Mouse (Mus musculus) adrenal gland, adult 10 weeks (tissue): ENCODE data around the gene Slain2. TPM values are rescaled to one million over a fixed set of nuclear protein-coding genes. Genes with fewer than 3 reads are reported as not detected.

Source experiments
- polyA plus RNA-seq: library from polyadenylated mRNA; stranded (reverse); fragments of 350-450 nt; fragmentation: Illumina TruSeq; extraction: RNeasy Lipid Tissue Mini Kit (QIAGEN cat#74804); gene quantifications from one replicate; pipeline ENCODE4 v1.2.3, GENCODE M21; 2014; ENCODE audit warnings: low read depth, low replicate concordance

The Slain2 gene
- 142 TPM for polyA plus RNA-seq

DNA sequence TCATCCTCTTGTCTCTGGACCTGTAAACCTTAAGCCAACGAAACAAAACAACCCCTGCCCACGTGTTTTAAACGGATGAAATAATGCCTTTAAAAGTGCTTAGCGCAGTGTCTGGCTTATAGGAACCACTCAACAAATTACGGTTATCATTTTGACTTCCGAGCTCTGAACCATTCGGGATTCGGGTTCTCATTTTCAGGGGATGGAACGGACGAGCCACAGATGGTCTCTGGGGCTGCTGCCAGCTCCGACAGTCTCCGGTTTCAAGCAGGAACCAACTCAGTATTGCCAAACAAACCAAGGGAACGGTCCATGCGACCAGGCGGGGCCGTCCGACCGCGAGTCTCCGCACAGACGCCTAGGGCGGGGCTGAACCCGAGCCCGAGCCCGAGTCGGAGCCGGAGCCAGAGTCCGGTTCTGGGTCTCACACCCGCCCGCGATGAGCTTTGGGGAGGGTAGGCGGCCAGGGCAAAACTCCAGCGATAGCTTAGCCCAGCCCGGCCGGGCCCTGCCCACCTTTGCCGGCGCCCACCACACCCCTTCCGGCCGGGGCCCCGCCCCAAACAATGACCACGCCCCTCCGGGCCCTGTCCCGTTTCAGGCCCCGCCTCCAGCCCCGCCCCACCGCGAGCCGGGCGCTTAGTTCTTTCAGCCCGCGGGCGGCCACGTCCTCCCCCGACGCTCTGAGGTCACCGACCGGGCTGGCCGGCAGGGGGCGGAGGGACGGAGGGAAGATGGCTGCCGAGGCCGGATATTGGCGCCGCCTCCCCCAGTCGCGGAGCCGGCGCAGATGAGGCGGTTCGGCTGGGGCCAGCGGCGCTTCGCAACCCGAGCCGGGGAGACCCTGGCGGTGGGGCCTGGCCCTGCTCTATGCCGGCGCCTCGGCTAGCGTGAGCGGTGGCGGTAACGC lies at the start of gene Slain2:
Slain2 (plus strand) TSS at position 657 of the 910 bp plus-strand sequence.

DNA sequence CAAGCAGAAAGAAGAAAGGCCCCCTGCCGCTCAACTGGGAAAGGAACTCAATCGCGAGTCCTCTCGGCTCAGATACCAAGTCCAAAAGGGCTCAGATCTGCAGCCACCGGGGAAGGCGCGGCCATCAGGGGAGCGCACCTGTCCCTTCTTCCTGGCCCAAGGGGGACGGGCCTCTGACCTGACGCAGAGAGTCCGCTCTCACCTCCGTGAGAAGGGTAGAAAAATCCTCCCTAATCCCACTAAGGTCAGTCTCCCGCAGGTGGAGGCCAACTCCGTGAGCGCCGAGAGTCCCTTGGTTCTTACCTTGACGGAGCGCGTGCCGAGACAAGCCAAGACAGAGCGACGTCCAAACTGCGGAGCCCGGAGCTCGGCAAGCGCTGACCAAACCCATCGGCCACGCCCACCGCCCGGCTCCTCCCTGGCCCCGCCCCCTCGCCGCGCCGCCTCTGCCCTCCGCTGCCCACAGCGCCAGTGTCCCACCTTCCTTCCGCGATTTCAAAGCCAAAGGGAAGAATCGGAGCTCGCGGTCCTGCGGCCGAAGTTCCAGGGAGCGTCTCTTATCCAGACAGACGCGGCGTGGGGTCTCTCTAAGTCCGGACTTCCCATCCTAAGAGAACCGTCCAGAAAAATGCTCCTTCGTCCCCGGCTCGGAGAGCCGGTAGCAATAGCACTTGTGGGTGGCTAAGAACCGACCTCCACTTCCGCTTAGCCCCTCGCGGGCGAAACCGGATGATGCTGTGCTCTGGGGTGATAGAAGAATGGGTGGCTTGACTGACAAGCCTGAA lies 45.8 kb upstream of the Slain2 start, which contains the start of gene Tec:
Tec (minus strand) TSS at position 393 of the 785 bp plus-strand sequence.

DNA sequence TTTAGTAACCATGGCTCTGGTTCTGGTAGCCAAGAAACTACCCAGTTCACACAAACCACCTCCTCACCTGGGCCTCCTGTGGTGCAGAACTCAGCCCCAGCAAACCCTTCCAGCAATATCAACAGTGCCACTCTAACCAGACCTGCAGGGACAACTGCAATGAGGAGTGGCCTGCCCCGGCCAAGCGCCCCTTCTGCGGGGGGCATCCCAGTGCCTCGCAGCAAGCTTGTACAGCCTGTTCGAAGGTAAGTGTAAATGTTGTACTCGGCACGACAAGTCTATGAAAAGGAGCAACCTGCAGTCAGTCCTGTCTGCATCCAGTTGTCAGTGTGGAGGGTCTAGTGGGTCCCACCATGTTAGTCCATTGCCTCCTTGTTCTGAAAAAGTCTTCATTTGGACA lies 60.5 kb downstream of the Slain2 start, which contains the start of gene Gm10135:
Gm10135 (minus strand) TSS at position 101 of the 400 bp plus-strand sequence.

GRCm38 (mm10) chr5:73006784-73007581 lies 92.9 kb downstream of the Slain2 start, which contains the start of gene Slc10a4:
TSS of gene Slc10a4 (plus strand) at chr5:73006883.

Other genes starting within 250 kb of the Slain2 start
- 0.35 TPM for gene Txk, start 161.5 kb upstream of the Slain2 start, polyA plus RNA-seq
- gene Tec, start 45.8 kb upstream of the Slain2 start, polyA plus RNA-seq = 4.4 TPM
- gene Gm10135, start 60.4 kb downstream of the Slain2 start, polyA plus RNA-seq = not detected
- gene Slc10a4, start 92.6 kb downstream of the Slain2 start, polyA plus RNA-seq = 19.0 TPM